Mouse (Mus musculus) ovary, adult 18-20 months (tissue): ENCODE measurements around the gene Map3k5.
"Not testable (repeated sequence)": the region's sequence is repeated elsewhere in the genome, so short reads cannot be mapped to it uniquely, and the experiment has no call there.

Source experiments
- DNase-seq: peaks from one replicate; pipeline ENCODE4 v3.0.0; 2022; ENCODE audit warnings: low spot score, mixed read lengths

The Map3k5 gene

DNA sequence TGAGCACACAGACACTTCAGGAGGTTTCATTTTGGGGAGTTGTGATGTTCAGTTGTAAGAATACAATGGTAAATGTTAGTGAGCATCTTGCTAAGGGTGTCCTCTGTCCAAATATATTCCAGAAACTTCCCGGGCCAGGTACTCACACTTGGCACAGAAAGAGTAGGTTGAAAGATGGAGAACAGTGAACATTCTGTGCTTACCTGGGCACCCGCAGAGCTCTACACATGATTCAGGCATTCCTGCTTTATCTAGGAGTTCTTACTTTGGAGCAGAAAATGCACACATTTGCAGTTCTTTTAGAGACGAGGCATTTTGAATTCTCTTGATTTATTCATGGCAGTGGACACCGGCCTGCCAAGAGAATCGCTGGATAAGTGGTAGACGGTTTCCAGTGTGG is 32.3 kb downstream of the Map3k5 start:
- DNase-seq = no peak

DNA sequence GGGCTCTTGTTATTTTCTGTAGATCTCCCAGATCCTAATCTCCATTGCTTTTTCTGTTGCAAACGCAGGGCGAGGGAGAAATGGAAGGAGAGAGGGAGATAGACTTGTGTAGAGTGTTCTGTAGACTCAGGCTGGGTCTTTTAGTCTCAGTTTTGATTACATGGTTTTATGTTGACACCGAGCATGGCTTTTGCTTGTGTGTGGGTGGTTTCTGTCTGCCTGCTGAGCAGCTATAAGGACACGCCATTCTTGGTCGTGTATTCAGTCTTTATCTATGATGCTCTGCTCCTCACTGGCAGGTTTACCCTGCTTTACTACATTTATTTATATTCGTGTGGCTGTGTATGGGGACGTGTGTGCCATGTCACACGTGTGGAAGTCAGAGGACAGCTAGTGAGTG is 34.2 kb downstream of the Map3k5 start:
- no peak for DNase-seq

DNA sequence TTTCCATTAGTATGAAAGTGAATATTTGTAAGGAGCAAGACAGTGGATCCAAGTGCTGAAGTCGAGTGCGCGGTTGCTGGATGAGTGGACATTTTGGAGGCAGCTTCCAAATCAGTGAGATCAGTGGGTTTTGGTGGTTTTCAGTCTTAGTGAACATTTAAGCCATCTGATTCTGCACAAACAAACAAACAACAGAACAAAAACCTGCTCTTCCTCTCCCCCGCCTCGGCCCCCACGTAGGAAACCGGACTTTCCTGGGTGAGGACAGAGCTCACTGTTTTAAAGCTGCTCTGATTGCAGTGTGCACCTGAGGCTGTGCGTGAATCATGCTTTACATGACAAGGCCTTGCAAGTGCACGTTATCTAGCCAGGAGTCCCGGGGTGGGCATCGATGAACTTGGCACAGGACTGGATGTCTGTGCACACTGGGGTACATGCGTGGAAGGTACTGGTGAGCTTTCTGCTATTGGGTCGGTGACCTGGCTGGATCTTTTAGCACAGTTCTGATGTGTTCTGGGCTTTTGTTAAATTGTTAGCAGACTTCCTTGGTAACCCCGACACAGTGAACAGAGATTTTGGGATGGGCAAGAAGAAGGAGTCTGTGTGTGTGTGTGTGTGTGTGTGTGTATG is 35.7 kb downstream of the Map3k5 start:
- no peak for DNase-seq

DNA sequence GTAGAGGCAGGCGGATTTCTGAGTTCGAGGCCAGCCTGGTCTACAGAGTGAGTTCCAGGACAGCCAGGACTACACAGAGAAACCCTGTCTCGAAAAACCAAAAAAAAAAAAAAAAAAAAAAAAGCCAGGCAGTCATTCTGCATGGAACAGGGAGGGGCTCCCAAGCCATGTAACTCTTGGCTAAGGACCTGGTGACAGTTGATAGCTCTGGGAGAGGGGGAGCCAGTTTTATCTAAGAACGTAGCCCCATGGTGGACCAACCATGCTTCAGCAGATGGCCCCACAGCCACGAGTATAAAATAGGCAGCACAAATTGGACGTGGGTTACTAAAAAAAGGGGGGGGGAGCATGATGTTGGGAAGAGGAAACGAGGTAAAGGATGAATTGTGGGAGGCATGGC is 37.2 kb downstream of the Map3k5 start:
- not testable (repeated sequence) for DNase-seq

DNA sequence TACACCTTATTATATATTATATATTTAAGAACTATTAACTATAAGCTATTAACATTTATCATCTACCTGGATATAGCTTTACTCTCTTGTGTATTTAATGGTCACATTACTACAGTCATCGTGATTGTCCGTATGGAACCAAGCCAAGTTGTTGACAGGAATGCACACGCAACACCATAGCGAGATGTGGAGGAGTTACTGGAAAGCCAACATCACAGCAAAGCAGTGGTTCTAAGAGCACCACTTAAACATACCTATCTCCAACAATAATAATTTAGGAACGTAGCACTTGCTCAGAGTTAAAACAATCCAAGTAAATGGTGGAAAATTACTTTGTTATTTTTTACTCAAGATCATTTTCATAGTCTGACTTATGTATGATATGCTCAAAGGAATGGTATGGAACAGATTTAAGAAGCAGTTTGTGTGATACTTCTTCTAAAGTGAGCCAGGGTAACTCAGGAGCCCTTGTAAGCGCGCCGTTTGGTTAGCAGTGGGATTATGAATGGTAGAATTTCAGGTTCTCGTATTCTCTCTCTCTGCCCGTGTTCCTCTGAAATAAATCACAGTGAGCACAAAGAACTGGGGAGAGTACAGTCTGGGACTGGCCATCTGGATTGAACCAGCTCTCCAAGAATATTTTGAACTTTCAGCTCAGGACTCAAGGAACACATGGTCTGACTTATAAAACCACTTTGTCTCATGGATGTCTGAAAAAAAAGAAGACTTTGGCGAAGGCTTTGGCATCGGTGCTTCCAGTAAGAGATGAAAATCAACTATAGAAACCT is 39.2 kb downstream of the Map3k5 start:
- DNase-seq = no peak

DNA sequence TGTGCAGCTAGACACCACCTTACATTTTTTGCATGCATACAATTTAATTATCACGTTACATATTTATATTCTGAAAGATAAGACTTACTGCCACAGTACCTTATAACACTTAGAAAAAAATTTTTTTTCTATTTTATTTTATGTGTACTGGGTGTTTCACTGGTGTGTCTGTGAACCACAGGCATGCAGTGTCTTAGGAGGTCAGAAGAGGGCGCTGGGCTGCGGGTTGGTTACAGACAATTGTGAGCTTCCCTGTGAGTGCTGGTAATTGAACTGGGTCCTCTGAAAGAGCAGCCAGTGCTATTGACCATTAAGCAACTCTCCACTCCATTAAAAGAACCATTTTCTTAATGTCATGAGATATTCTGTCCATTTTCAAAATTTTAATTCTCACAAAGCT is 43.3 kb downstream of the Map3k5 start:
- no peak for DNase-seq

DNA sequence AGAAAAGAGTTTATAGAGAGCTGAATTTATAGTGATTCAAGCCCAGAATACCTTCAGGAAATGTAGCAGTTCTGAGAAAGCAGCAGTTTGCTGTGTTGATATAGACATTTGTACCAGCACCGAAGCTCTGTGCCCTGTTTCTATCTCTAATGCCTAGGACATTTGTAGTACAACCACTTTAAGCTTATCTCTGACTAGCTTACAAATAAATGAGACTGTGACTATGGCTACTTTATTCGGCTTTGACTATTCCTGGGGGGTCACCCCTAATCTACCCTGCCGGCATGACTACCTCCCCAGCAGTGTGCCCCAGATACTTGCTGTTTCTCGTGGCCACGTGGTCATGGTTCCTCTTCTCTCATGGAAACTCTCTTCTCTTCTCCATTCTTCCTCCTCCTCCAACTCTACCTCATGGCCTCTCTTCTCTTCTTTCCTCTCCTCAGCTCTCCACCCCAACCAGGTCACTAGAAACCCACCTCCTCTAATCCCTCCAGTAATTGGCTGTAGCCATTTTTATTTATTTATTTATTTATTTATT is 44.5 kb downstream of the Map3k5 start:
- DNase-seq = no peak

DNA sequence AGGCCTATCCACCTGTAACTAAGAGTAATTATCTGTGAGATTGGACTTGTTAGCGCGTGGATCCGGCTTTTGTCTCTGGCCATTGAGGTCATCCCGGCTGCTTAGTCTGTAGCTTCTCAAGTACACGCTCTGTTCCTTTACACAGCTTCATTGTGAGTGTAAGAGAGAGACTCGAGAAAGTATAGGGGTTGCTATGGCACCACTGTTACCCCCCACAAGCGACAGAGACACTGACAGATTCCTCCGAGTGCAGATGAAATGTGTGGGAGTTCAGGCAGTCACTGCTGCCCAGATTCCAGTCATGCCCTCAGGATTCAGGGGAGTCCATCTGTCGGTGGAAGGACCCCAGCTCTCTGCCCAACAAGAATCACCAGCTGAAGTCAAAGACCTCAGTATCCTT is 53.5 kb downstream of the Map3k5 start:
- no peak for DNase-seq

DNA sequence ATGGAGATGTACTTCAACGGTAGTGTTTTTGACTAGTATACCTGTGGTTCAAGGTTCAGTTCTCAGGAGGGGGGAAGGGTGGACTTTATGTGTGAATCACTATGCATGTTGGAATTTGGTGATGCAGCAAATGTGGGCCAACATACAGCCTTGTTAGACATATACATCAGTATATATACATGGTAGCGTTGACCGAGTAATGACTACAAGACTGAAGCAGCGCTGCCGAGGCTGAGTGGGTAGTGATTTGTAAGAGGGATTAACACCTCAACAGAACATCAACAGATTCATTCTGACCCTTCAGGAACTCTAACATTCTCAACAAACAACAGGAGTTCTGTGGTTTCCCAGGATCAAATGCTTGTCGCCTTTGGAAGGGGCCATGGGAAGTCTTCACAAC is 55.7 kb downstream of the Map3k5 start:
- DNase-seq = no peak

DNA sequence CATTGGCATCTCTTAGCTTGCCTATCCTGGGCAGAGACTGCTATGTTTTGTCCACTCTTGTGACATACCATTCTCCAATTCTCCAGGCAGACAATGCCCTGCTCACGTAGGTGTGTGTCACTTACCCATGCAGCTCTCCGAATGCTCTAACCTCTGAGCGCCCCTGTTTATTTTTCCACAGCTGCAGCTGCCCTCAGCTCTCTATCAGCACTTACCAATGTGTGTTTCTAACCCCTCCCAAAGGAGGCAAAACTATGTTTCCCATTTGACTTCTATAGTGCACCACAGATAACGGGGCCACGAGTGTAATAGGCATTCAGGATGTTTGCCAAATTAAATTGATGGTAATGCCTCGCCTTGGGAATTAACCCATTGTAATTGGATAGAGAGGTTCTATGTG is 56.4 kb downstream of the Map3k5 start:
- DNase-seq = no peak

DNA sequence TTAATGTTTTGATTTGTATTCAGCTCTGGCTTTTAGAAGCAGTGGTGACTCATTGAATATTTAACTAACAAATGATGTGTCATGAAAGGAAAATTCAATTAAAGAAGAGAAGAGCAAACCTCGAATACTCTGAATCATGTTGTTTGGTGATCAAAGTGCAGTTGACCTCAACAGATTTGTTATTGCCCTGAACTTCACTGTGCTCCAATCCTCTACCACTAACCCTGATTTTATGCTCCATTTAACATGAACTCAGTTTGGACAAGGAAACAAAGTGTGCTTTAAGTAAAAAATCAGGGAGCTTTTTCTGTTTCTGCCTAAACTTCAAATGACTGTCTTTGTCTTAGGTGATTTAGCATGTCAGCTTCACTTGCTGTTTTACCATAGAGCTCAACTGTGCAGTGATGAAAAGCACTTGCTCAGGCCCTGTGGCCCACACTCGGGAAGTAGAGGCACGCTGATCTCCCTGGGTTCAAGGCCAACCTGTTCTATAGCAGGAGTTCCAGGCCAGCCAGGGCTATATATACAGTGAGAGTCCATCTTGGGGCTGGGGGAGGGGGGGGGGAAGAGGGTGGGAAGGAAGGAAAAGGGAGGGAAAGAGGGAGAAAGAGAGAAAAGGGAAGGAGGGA is 57.1 kb downstream of the Map3k5 start:
- DNase-seq = no peak

DNA sequence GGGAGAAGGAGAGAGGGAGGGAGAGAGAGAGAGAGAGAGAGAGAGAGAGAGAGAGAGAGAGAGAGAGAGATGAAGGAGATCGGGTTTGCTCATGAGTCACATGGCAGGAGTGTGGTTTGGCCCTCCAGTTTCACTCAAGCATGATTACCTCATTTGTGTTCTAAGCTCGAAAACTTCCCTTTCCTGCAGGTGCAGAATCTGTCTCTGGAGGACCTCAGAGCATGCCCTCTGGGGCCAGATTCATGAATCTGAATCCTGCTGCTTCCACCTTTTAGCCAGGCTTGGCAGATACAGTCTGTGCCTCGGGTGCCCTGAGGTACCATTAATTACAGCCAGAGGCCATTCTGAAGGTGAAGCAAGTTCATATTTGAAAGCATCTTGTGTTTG is 57.6 kb downstream of the Map3k5 start:
- DNase-seq = no peak

DNA sequence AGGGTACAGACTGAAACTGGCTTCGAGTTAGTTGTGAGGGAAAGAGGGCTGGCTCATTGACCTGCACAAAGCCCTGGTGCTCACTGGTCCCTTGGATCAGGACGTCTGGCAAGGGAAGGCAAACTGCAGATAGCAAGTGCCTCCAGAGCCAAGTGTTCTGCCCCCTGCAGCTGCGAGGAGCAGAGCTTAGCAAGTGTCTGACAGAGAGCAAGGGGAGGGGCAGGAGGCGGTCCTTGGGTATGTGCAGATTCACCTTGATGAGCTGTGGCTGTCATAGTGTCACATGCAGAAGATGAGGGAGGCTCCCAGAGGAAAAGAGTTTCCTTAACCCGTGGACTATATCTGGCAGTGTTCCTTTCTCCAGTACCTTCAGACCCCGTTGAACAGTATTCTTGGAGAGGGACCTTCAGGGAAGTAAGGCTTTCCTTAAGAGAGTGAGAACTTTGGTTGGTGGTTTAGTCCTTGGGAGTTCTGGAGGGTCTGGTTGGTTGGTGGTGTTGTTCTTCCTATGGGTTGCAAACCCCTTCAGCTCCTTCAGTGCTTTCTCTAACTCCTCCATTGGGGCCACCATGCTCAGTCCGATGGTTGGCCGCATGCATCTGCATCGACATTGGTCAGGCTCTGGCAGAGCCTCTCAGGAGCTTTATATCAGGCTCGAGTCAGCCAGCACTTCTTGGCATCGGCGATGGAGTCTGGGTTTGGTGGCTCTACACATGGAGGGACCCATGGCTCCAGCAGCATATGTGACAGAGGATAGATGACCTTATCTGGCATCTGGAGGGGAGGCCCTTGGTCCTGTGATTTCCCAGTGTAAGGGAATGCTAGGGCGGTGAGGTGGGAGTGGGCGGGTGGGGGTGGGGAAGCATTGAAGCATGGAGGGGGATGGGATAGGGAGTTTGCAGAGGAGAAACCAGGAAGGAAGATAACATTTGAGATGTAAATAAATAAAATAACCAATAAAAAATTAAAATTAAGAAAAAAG is 60.5 kb downstream of the Map3k5 start:
- no peak for DNase-seq

DNA sequence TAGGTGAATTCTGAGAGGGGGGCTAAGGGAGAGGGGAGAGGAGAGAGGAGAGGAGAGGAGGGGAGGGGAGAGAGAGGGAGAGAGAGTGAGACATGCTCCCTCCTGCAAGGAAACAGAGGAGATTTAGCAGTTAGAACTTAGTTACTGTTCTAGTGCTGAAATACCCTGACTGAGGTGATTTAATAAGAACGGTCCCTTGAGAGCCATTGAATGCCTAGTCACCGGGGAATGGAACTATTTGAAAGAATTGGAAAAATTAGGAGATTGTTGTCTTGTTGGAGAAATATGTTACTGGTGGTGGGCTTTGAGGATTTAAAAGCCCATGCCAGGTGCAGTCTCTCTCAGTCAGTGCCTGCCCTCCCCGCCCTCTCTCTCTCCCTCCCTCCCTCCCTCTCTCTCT is 61.9 kb downstream of the Map3k5 start:
- DNase-seq = no peak

DNA sequence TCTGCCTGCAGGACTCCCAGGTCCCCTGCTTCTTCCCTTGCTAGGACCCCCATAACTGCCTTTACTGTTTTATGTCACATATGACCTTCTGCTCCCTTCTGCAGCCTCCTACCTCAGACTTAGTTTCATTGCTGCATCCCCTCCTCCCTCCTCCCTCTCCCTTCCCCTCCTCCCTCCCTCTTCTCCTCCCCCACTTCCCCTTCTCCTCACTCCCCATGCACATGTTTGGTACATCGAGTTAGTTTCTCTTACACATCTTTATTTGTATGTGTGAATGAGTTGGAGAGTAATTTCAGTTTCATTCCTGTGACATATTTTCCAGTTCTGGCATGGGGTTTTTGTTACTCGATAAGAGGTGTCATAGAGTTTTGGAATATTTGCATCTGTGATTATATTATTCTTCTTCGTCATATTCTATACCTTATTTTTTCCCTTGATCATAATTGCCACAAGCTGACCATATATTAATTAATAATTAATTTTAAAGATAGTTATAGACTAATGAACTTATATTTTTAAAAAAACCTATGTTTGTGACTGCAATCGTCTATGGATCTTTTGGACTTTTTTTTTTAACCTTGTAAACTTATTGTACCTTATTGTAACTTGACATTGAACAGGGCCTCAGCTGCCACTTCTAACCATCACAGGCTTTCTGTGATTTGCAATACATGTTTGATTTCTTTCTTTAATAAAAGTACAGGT is 65.6 kb downstream of the Map3k5 start:
- DNase-seq = no peak

DNA sequence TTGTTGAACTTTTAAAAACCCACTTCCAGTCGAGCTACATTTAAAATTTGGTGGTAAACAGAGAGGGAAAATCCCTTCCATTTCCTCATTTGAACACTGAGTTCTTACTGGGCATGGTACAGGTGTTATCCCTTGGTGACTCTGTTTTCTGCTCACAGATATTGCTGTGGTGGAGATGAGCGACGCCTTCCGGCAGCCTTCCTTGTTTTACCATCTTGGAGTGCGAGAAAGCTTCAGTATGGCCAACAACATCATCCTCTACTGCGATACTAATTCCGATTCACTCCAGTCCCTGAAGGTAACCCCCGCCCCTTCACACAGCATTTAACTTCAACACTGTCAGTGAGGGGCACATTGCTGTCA is 66.1 kb downstream of the Map3k5 start:
- DNase-seq = no peak

DNA sequence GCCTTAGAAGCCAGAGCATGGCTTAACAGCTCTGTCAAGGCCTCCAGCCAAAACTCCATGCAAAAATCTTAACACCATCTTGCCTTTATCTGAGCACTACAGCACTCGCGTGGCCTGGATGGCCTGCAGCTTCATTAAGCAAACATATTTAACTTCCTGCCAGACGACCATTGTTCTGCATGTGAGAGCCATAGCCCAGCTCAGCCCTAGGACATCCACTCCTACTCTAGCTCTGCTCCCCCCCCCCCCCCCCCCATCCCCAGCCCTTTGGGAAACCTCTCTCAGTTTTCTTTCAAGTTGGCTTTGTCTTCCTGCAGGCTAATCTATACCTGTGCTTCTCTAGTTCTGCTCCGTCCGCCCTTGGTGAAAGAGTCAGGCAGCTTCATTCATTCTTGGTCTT is 67.7 kb downstream of the Map3k5 start:
- DNase-seq = no peak

DNA sequence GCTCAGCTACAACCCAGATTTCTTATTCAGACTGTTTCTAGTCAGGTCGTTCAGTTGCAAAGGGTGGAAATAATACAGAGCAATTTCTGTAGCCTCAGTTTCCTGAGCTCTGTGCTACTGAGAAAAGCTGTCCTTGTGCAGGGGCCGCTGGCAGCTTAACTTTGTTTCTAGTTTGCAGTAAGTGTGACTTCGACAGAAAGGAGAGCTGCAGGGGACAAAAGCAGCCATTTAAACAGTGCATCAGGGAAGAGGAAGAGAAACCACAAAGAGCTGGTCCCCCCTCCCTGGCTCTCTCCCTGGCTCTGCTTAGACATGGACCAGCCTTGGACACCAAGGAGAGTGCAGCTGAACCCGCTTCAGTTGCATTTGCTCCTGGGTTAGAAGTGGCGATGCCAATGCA is 68.7 kb downstream of the Map3k5 start:
- no peak for DNase-seq

DNA sequence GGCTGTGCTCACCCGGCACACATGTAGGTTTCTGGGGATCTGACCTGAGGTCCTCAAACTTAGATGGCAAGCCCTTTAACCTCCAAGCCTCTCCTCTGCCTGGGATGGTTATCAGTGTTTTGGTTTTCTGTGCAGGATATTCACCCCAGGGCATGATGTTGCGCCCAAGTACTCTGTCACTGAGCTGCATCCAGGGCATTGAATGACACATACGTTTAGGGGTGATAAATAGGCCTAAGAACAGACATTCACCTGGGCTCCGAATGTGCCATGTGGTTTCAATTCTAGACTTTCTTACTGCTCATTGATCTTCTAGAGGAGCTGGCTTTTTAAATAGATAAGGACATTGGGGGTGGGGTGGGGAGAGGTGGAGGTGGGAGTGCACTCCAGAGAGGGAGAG is 70.5 kb downstream of the Map3k5 start:
- no peak for DNase-seq

DNA sequence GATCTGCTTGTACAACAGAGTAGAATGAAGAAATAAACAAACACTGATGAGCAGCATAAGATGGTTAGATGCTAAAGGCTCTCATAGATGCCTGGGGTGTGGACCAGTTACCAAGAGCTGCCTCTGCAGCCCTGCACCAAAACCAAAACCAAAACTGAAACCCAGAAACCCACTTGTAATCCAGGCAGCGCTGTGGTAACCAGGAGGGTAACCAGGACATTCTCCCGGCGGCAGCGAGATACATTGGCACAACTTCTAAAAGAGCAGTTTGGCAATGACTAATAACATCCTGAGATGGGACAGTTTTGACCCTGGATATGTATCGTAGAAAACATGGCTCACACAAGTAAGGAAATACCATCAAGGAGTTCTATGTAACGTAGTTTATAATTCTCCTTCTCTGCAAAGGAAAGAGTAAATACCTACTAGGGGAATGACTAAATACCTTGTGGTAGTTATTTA is 71.2 kb downstream of the Map3k5 start:
- no peak for DNase-seq

DNA sequence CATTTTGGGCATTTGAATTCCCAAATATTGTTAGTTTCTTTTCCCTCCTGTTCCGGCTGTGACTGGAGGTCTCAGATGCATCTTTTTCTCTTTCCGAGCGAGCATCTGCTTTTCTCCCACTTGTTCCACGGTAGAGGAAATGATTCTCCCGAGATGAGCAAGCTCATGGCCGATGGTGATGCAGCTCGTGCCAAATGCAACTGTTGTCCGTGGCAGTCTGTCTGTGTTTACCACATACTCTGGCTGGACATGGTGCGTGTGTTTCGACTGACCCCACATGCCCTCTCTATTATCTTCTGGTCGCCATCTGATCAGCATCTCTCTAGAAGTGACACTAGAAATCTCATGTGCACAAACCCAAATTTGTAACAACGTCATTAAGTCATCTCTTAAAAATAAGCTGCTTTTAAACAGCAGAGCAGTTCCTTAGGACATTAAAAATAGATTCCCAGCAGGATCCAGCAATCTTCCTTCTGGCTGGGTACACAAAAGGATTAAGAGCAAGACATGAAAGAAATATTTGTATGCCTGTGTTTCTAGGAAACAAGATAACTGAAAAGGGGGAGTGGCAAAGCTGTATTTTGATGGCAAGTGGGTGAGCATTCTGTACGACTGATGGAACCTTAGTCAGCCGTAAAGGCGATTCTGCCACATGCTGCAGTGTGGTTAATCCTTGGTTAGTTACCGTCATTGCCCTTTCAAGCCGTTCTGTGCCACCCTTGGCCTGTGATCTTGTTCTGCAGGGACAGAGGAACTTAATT is 72.2 kb downstream of the Map3k5 start:
- no peak for DNase-seq
